Mouse (Mus musculus) layer of hippocampus, adult 11-12 months (tissue): ENCODE data around the gene Palld.

Experiments used
- DNase-seq: peaks from one replicate; pipeline ENCODE4 v3.0.0; 2022; ENCODE audit warnings: low spot score

The Palld gene

GRCm38 (mm10) chr8:61773595-61774088 is 128.8 kb downstream of the Palld start:
- no peak for DNase-seq

GRCm38 (mm10) chr8:61771328-61771727 is 131.2 kb downstream of the Palld start:
- DNase-seq = no peak

GRCm38 (mm10) chr8:61769340-61769879 is 133.1 kb downstream of the Palld start:
- no peak for DNase-seq

- no peak for DNase-seq
Observed at GRCm38 (mm10) chr8:61760190-61760578, 142.3 kb downstream of the Palld start.

GRCm38 (mm10) chr8:61759327-61760189 is 142.9 kb downstream of the Palld start:
- no peak for DNase-seq

GRCm38 (mm10) chr8:61758686-61759326 is 143.7 kb downstream of the Palld start:
- no peak for DNase-seq

- no peak for DNase-seq
Observed at GRCm38 (mm10) chr8:61756971-61757965, 145.2 kb downstream of the Palld start.

GRCm38 (mm10) chr8:61755186-61755585 is 147.3 kb downstream of the Palld start:
- no peak for DNase-seq

GRCm38 (mm10) chr8:61747070-61747469 is 155.4 kb downstream of the Palld start:
- DNase-seq = no peak

- no peak for DNase-seq
Observed at GRCm38 (mm10) chr8:61745181-61745980, 157.1 kb downstream of the Palld start.

- no peak for DNase-seq
Observed at GRCm38 (mm10) chr8:61743764-61744562, 158.5 kb downstream of the Palld start.

GRCm38 (mm10) chr8:61737465-61737864 is 165.0 kb downstream of the Palld start:
- no peak for DNase-seq

- no peak for DNase-seq
Observed at GRCm38 (mm10) chr8:61736739-61737243, 165.7 kb downstream of the Palld start.

GRCm38 (mm10) chr8:61736117-61736516 is 166.4 kb downstream of the Palld start:
- DNase-seq = no peak

- DNase-seq = no peak
Observed at GRCm38 (mm10) chr8:61734164-61734563, 168.3 kb downstream of the Palld start.

- DNase-seq = no peak
Observed at GRCm38 (mm10) chr8:61732184-61732583, 170.3 kb downstream of the Palld start.

GRCm38 (mm10) chr8:61731306-61732088 is 171.0 kb downstream of the Palld start:
- DNase-seq = no peak

- no peak for DNase-seq
Observed at GRCm38 (mm10) chr8:61730669-61731068, 171.8 kb downstream of the Palld start.
